Mouse (Mus musculus): ENCODE measurements around the gene Dock10. TPM values are rescaled to one million over a fixed set of nuclear protein-coding genes. Genes with fewer than 3 reads are reported as not detected.
"Not testable (repeated sequence)": the region's sequence is repeated elsewhere in the genome, so short reads cannot be mapped to it uniquely, and the experiment has no call there.

Gene Dock10
- polyA plus RNA-seq, 1 experiment from 2014 or later, result 5.4 TPM

DNA sequence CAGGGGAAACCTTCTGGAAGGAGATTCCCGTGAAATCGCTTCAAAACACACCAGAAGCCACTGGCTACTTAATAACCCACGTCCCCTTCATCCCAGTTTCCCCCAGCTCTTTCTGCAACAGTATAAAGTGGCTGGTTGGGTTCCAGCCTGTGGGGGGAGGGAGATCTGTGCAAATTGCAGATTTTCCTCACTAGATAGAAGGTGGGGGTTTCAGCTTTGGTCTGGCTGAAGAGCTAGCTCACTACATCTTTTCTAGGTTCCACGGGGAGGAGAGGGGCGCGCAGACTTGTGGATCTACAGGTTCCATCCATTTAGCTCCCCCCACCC lies 714 bp downstream of the Dock10 start:
- 0% methylated on average over 6 of the region's 6 CpGs for WGBS
- no peaks in the 10 kb centered on the region for H3K36me3 ChIP-seq (ENCODE audit: control insufficient read depth, insufficient read depth)
- H3K9ac ChIP-seq (ENCODE audit: low read length), result peak overlapping the region; percentile 80
- no peak; the same call in 1 of the 2 replicates for ATAC-seq (replicated peaks; ENCODE audit: extremely low read depth, insufficient read depth, low FRiP score)
- H3K4me3 ChIP-seq (ENCODE audit: low read length), result peak overlapping the region; percentile 80
- no peaks in the 10 kb centered on the region for H3K9me3 ChIP-seq (replicated peaks; ENCODE audit: control insufficient read depth, low read length)
- H3K4me2 ChIP-seq (ENCODE audit: low read depth, low read length), result peak overlapping the region; percentile 98
- peaks cover 10% of the 10 kb centered on the region for H3K4me1 ChIP-seq (ENCODE audit: control insufficient read depth, insufficient read depth, low read length)
- H3K27me3 ChIP-seq (ENCODE audit: control insufficient read depth, insufficient read depth, low read length), result no peaks in the 10 kb centered on the region; the same call in 1 of the 2 replicates
- H3K27ac ChIP-seq (ENCODE audit: low read length), result no peak overlapping the region

DNA sequence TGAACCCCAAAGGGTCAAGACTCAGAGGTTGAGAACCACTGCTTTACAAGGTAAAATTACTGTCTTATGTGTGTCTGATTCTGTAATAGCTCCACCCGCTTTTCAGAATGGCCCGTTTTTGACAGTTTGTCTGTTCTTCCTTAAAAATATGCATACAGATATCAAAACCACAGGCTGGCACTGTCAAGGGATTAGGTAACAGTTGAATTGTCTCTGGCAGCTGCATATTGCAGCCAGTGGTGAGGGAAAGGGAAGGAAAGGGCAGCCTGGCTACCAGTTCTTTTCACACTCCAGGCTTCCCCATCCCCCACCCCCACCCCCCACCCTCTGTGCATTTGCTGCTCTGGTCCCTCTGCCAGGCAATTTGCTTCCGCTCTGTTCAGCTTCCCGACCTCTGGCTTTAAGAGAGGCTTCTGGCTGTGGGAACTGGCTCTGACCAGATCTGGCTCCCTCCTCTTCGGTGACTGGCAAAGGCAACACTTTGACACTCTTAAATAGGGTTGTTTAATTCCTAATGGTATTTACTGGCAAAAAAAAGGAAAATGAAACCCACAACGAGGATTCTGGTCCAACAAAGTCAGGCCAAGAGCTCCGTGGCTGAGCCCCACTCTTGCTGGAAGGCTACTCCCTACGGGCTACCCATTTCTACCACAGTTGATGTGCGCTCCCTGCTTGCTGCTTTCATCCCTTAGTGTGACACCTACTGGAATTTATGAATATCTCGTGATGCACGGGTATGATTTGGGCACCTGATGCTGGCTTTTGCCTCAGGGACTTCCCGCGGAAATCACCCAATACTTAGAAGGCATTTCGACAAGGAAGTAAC lies 1.3 kb downstream of the Dock10 start:
- H3K9ac ChIP-seq (ENCODE audit: low read length), result peak overlapping the region; percentile 30

DNA sequence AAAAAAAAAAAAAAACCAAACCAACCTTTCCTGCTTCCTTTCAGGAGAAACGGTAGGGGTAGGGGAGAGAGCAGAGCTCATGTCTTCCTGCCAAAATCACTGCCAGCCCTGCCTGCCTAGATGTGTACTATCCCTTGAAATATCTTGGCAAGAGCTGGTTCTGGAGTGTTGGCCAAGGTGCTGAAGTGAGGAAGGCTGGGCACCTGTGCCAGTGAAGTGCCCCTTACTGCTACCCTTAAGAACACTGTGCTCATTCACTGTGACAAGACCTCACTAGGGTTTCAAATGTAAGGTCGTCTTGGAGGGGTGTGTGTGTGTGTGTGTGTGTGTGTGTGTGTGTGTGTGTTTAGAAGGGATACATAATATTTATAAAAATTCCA lies 2.3 kb downstream of the Dock10 start:
- no peak for ATAC-seq (replicated peaks; ENCODE audit: extremely low read depth, insufficient read depth, low FRiP score)
- no peak overlapping the region for H3K4me2 ChIP-seq (ENCODE audit: low read depth, low read length)
- H3K27me3 ChIP-seq (ENCODE audit: control insufficient read depth, insufficient read depth, low read length), result no peaks in the 10 kb centered on the region; the same call in 1 of the 2 replicates
- no peaks in the 10 kb centered on the region for H3K36me3 ChIP-seq (ENCODE audit: control insufficient read depth, insufficient read depth)
- no peaks in the 10 kb centered on the region for H3K9me3 ChIP-seq (replicated peaks; ENCODE audit: control insufficient read depth, low read length)
- no peak overlapping the region for H3K9ac ChIP-seq (ENCODE audit: low read length)
- peaks cover 10% of the 10 kb centered on the region for H3K4me1 ChIP-seq (ENCODE audit: control insufficient read depth, insufficient read depth, low read length)
- H3K27ac ChIP-seq (ENCODE audit: low read length), result no peak overlapping the region
- no peak overlapping the region for H3K4me3 ChIP-seq (ENCODE audit: low read length)
- WGBS, result 27% methylated on average over 2 of the region's 2 CpGs

More for the DNA sequence above, 1.3 kb downstream of the Dock10 start:
- H3K4me1 ChIP-seq (ENCODE audit: control insufficient read depth, insufficient read depth, low read length), result peaks cover 10% of the 10 kb centered on the region
- 9% methylated on average over 14 of the region's 14 CpGs for WGBS
- peak overlapping the region; percentile 98 for H3K4me2 ChIP-seq (ENCODE audit: low read depth, low read length)
- no peak for ATAC-seq (replicated peaks; ENCODE audit: extremely low read depth, insufficient read depth, low FRiP score)
- H3K9me3 ChIP-seq (replicated peaks; ENCODE audit: control insufficient read depth, low read length), result no peaks in the 10 kb centered on the region
- no peaks in the 10 kb centered on the region for H3K36me3 ChIP-seq (ENCODE audit: control insufficient read depth, insufficient read depth)
- no peaks in the 10 kb centered on the region; the same call in 1 of the 2 replicates for H3K27me3 ChIP-seq (ENCODE audit: control insufficient read depth, insufficient read depth, low read length)
- no peak overlapping the region for H3K27ac ChIP-seq (ENCODE audit: low read length)
- peak overlapping the region; percentile 80 for H3K4me3 ChIP-seq (ENCODE audit: low read length)

DNA sequence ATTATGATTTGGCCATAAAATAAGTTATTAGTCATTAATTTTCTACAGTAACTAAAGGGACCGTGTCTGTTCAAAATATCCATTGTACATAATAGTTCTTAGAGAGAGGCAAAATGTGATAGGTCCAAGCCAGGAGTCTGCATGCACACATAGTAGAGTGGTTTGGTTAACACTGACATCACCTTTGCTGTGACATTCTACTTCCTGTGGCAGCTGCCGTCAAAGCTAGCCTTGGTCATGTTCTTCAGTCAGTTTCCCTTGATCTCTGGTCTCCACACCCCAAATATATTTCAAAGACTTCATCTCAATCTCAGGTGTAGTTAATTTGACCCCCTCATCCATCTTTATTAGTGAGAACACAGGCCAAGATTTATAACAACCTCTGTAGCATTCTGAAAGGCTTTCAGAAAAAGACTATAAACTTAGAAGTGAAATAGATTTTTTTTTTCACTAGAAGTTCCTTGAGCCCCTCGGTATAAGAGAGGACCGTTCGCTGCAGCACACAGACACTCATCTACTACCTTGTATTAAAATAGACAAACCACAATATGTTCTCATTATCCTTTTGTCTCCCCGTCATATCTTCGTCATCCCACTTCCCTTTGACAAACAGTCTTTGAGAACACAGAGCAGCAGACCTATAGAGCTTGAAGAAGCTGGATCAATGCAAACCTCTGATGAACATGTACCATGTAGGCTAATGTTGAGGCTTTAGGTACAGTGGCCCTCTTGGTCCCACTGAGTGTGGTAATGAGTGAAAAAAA lies 2.8 kb downstream of the Dock10 start:
- Histone ChIP-seq H3K9me3 (replicated peaks; ENCODE audit: control insufficient read depth, low read length) (no peaks in the 10 kb centered on the region), H3K4me3 (ENCODE audit: low read length) (no peak overlapping the region), H3K27me3 (ENCODE audit: control insufficient read depth, insufficient read depth, low read length) (no peaks in the 10 kb centered on the region; the same call in 1 of the 2 replicates), H3K4me2 (ENCODE audit: low read depth, low read length) (no peak overlapping the region), H3K36me3 (ENCODE audit: control insufficient read depth, insufficient read depth) (no peaks in the 10 kb centered on the region), H3K4me1 (ENCODE audit: control insufficient read depth, insufficient read depth, low read length) (peaks cover 10% of the 10 kb centered on the region), H3K27ac (ENCODE audit: low read length) (no peak overlapping the region), H3K9ac (ENCODE audit: low read length) (no peak overlapping the region)
- no peak for ATAC-seq (replicated peaks; ENCODE audit: extremely low read depth, insufficient read depth, low FRiP score)
- 74% methylated on average over 7 of the region's 7 CpGs for WGBS

DNA sequence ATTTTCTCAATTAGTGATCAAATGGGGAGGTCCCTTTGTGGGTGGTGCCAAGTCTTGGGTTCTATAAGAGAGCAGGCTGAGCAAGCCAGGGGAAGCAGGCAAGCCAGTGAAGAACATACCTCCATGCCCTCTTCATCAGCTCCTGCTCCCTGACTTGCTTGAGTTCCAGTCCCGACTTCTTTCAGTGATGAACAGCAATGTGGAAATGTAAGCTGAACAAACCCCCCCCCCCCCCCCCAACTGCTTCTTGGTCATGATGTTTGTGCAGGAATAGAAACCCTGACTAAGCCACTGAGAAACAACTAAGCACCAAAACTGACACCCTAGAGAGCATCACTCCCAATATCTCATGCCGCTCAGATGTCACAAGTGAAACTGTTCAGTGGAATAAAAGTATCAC lies 9.2 kb downstream of the Dock10 start:
- not testable (repeated sequence) for H3K4me3 ChIP-seq (ENCODE audit: low read length); H3K36me3 ChIP-seq (ENCODE audit: control insufficient read depth, insufficient read depth); H3K4me1 ChIP-seq (ENCODE audit: control insufficient read depth, insufficient read depth, low read length); H3K27ac ChIP-seq (ENCODE audit: low read length); ATAC-seq (replicated peaks; ENCODE audit: extremely low read depth, insufficient read depth, low FRiP score); H3K9ac ChIP-seq (ENCODE audit: low read length); H3K27me3 ChIP-seq (ENCODE audit: control insufficient read depth, insufficient read depth, low read length); H3K4me2 ChIP-seq (ENCODE audit: low read depth, low read length); H3K9me3 ChIP-seq (replicated peaks; ENCODE audit: control insufficient read depth, low read length)
- 96% methylated on average over 2 of the region's 2 CpGs for WGBS

DNA sequence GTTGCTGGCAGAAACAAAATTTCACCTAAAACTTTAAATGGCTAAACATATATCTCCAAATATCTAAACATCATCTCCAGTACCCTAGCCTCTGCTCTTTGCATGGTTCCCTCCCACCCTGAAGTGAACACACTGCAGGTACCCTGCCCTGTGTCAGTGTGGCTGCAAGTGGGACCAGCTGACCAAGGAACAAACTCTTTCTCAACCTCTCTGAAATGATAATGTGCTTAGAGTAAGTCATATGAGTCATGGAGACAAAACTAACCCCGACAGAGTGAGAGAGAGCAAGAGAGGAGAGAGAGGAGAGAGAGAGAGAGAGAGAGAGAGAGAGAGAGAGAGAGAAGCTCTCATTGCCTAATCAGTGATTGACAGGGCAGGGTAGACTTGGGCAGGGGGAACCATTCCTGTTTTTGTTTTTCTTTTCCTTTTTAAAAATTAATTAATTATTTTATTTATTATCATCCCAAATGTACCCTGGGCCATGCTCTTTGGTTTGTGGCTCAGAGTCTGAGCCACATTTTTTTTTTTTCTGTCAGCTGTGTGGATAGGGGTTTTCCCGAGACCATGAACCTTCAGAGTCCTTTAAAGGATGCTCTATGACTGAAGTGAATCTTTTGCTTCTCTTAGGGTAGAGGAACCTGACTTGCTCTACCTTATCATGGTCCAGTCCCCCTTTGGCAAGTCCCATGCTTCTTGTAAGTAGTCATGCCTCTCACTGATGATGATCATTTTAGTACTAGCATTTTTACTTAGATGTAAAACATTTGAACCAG lies 11.4 kb downstream of the Dock10 start:
- 63% methylated on average over 2 of the region's 2 CpGs for WGBS
- Histone ChIP-seq H3K36me3 (ENCODE audit: control insufficient read depth, insufficient read depth) (no peaks in the 10 kb centered on the region), H3K9me3 (replicated peaks; ENCODE audit: control insufficient read depth, low read length) (no peaks in the 10 kb centered on the region), H3K4me2 (ENCODE audit: low read depth, low read length) (no peak overlapping the region), H3K4me1 (ENCODE audit: control insufficient read depth, insufficient read depth, low read length) (no peaks in the 10 kb centered on the region), H3K9ac (ENCODE audit: low read length) (no peak overlapping the region), H3K4me3 (ENCODE audit: low read length) (no peak overlapping the region), H3K27ac (ENCODE audit: low read length) (no peak overlapping the region), H3K27me3 (ENCODE audit: control insufficient read depth, insufficient read depth, low read length) (no peaks in the 10 kb centered on the region)
- ATAC-seq (replicated peaks; ENCODE audit: extremely low read depth, insufficient read depth, low FRiP score), result no peak

DNA sequence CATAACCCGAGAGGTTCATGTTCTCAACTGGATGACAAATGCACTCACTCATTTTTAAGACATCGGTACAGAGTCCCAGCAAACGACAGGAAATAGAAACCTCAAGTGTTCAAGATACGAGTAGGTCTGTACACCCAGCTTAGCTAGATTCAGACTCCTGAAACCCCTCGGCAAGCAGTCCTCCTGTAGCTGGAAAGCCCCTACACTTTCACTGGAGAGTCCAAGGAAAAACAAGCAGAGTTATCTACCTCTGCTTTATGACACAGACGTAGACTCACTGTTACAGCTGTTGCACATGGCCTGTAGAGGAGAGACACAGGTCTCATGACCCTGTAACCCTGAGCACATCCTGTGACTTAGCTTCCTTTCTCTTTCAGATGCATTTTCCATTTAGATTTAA lies 12.1 kb downstream of the Dock10 start:
- no peak overlapping the region for H3K4me2 ChIP-seq (ENCODE audit: low read depth, low read length)
- no peaks in the 10 kb centered on the region for H3K36me3 ChIP-seq (ENCODE audit: control insufficient read depth, insufficient read depth)
- H3K4me1 ChIP-seq (ENCODE audit: control insufficient read depth, insufficient read depth, low read length), result no peaks in the 10 kb centered on the region
- no peaks in the 10 kb centered on the region for H3K9me3 ChIP-seq (replicated peaks; ENCODE audit: control insufficient read depth, low read length)
- H3K27ac ChIP-seq (ENCODE audit: low read length), result no peak overlapping the region
- no peak for ATAC-seq (replicated peaks; ENCODE audit: extremely low read depth, insufficient read depth, low FRiP score)
- no peaks in the 10 kb centered on the region for H3K27me3 ChIP-seq (ENCODE audit: control insufficient read depth, insufficient read depth, low read length)
- no peak overlapping the region for H3K4me3 ChIP-seq (ENCODE audit: low read length)
- WGBS, result 65% methylated on average over 6 of the region's 6 CpGs
- H3K9ac ChIP-seq (ENCODE audit: low read length), result no peak overlapping the region

DNA sequence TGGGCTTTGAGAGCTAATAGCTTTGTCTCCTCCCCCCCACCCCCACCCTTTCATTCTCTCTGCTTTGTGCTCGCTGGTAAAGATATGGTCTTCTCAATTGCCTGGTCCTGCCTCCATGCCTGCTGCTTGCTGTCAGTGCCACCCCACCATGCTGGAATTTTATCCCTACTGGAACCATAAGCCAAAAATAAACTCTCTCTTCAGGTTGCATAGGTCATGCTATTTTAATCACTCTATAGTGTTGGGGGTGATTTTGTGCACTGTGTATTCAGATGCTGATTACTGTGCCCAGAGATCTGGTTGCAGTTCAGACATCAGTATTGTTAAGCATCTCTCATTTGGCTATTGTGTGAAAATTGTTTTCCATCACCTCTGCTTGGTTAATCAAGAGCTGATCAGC lies 18.9 kb downstream of the Dock10 start:
- peak; percentile 75 for ATAC-seq (replicated peaks; ENCODE audit: extremely low read depth, insufficient read depth, low FRiP score)
- no peak overlapping the region for H3K4me3 ChIP-seq (ENCODE audit: low read length)
- H3K9ac ChIP-seq (ENCODE audit: low read length), result no peak overlapping the region
- H3K4me2 ChIP-seq (ENCODE audit: low read depth, low read length), result peak overlapping the region; percentile 21; the same call in 1 of the 2 replicates
- H3K36me3 ChIP-seq (ENCODE audit: control insufficient read depth, insufficient read depth), result no peaks in the 10 kb centered on the region
- peak overlapping the region; percentile 58 for H3K27ac ChIP-seq (ENCODE audit: low read length)
- H3K9me3 ChIP-seq (replicated peaks; ENCODE audit: control insufficient read depth, low read length), result no peaks in the 10 kb centered on the region
- H3K27me3 ChIP-seq (ENCODE audit: control insufficient read depth, insufficient read depth, low read length), result no peaks in the 10 kb centered on the region
- H3K4me1 ChIP-seq (ENCODE audit: control insufficient read depth, insufficient read depth, low read length), result peaks cover 15% of the 10 kb centered on the region
- 33% methylated on average over 1 of the region's 1 CpGs for WGBS

Data from heart, embryonic 16.5 days (tissue).